ENCODE assay signal across 28 mouse cellular contexts in the genomic region with DNA sequence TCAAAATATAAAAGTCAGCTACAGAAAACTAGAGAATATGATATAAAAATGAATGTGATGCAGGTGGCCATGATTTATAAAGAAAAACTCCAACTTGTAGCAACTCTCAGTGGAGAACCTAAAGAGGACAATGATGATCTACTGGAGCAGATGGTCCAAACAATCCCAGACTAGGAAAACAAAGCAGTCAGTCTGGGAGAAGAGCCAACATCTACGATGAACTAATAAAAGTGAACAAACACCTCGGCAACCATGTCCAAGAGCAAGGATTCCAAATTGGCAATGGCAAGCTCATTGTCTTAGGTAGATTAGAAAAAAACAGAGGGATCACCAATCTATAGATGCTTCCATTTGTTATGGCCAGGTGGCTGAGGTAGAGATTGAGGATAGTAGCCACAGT.
DNase-seq lines count a peak whose midpoint lies in the region; ATAC-seq and TF ChIP-seq lines count a peak whose summit lies in the region.
"Had no signal": no experiment of that assay in that cellular context is flagged by ENCODE, and none has a peak within 500 bp of the region (broad histone marks: within the 10 kb centered on the region; RNA-seq: fewer than 3 reads in every experiment).

No protein-coding gene starts in this region.

- no peaks in the 10 kb centered on the region for H3K36me3 ChIP-seq in forebrain, embryonic 14.5 days (ENCODE audit: control insufficient read depth, insufficient read depth, low read length)
- no peaks in the 10 kb centered on the region for H3K36me3 ChIP-seq in forebrain, embryonic 16.5 days (ENCODE audit: control insufficient read depth, insufficient read depth)
- no peaks in the 10 kb centered on the region for H3K36me3 ChIP-seq in midbrain, postnatal 0 days (ENCODE audit: insufficient read depth, low read length)
- H3K36me3 ChIP-seq in midbrain, embryonic 11.5 days (ENCODE audit: control insufficient read depth, insufficient read depth, low read length) = no peaks in the 10 kb centered on the region
- H3K36me3 ChIP-seq: embryonic facial prominence, embryonic 10.5 days; embryonic facial prominence, embryonic 15.5 days; forebrain, embryonic 12.5 days; heart, embryonic 12.5 days; hindbrain, embryonic 15.5 days; kidney, embryonic 15.5 days; limb, embryonic 13.5 days; liver, embryonic 12.5 days; midbrain, embryonic 13.5 days had no signal

- H3K4me2 ChIP-seq in forebrain, embryonic 14.5 days (ENCODE audit: low read length) = no peak overlapping the region
- no peak overlapping the region for H3K4me2 ChIP-seq in forebrain, embryonic 16.5 days (ENCODE audit: low read length)
- no peak overlapping the region for H3K4me2 ChIP-seq in midbrain, postnatal 0 days (ENCODE audit: low read depth, low read length, poor library complexity, severe bottlenecking)
- no peak overlapping the region for H3K4me2 ChIP-seq in midbrain, embryonic 11.5 days
- H3K4me2 ChIP-seq: embryonic facial prominence, embryonic 15.5 days; forebrain, embryonic 12.5 days; heart, embryonic 12.5 days; hindbrain, embryonic 15.5 days; kidney, embryonic 15.5 days; limb, embryonic 13.5 days; liver, embryonic 12.5 days; midbrain, embryonic 13.5 days had no signal

- H3K4me1 ChIP-seq in forebrain, embryonic 14.5 days (ENCODE audit: control insufficient read depth, insufficient read depth, low read length) = no peaks in the 10 kb centered on the region
- H3K4me1 ChIP-seq in forebrain, embryonic 16.5 days (replicated peaks; ENCODE audit: control insufficient read depth, insufficient read depth, low read length) = no peaks in the 10 kb centered on the region
- no peaks in the 10 kb centered on the region for H3K4me1 ChIP-seq in midbrain, postnatal 0 days (ENCODE audit: insufficient read depth, low read length)
- no peaks in the 10 kb centered on the region for H3K4me1 ChIP-seq in midbrain, embryonic 11.5 days (ENCODE audit: control insufficient read depth, insufficient read depth, low read length)
- H3K4me1 ChIP-seq: embryonic facial prominence, embryonic 10.5 days; embryonic facial prominence, embryonic 15.5 days; forebrain, embryonic 12.5 days; heart, embryonic 12.5 days; hindbrain, embryonic 15.5 days; kidney, embryonic 15.5 days; limb, embryonic 13.5 days; liver, embryonic 12.5 days; megakaryocyte, embryonic 14.5 days; midbrain, embryonic 13.5 days had no signal

- H3K27ac ChIP-seq in forebrain, embryonic 14.5 days (ENCODE audit: low read depth, low read length) = no peak overlapping the region
- no peak overlapping the region for H3K27ac ChIP-seq in forebrain, embryonic 16.5 days (ENCODE audit: low read length)
- H3K27ac ChIP-seq in midbrain, postnatal 0 days (ENCODE audit: low read depth, low read length) = no peak overlapping the region
- no peak overlapping the region for H3K27ac ChIP-seq in midbrain, embryonic 11.5 days (ENCODE audit: low read depth, low read length)
- H3K27ac ChIP-seq: embryonic facial prominence, embryonic 10.5 days; embryonic facial prominence, embryonic 15.5 days; forebrain, embryonic 12.5 days; hindbrain, embryonic 15.5 days; kidney, embryonic 15.5 days; limb, embryonic 13.5 days; liver, embryonic 12.5 days; midbrain, embryonic 13.5 days; stomach, postnatal 0 days had no signal

- WGBS in forebrain, embryonic 14.5 days = 39% methylated on average over 2 of the region's 2 CpGs
- 36% methylated on average over 2 of the region's 2 CpGs for WGBS in forebrain, embryonic 16.5 days
- WGBS in midbrain, postnatal 0 days = 60% methylated on average over 2 of the region's 2 CpGs
- 87% methylated on average over 2 of the region's 2 CpGs for WGBS in midbrain, embryonic 11.5 days

- no peaks in the 10 kb centered on the region for H3K27me3 ChIP-seq in forebrain, embryonic 14.5 days (replicated peaks; ENCODE audit: control insufficient read depth, insufficient read depth, low read length)
- no peaks in the 10 kb centered on the region for H3K27me3 ChIP-seq in forebrain, embryonic 16.5 days (replicated peaks; ENCODE audit: control insufficient read depth, insufficient read depth, low read length)
- no peaks in the 10 kb centered on the region for H3K27me3 ChIP-seq in midbrain, postnatal 0 days (ENCODE audit: insufficient read depth, low read length)
- H3K27me3 ChIP-seq in midbrain, embryonic 11.5 days (ENCODE audit: control insufficient read depth, insufficient read depth, low read length) = no peaks in the 10 kb centered on the region
- H3K27me3 ChIP-seq: embryonic facial prominence, embryonic 15.5 days; forebrain, embryonic 12.5 days; heart, embryonic 12.5 days; hindbrain, embryonic 15.5 days; kidney, embryonic 15.5 days; limb, embryonic 13.5 days; liver, embryonic 12.5 days; megakaryocyte, embryonic 14.5 days; midbrain, embryonic 13.5 days; Patski had no signal

- H3K9me3 ChIP-seq in forebrain, embryonic 14.5 days (replicated peaks; ENCODE audit: control insufficient read depth, low read length) = no peaks in the 10 kb centered on the region
- no peaks in the 10 kb centered on the region for H3K9me3 ChIP-seq in forebrain, embryonic 16.5 days (ENCODE audit: control insufficient read depth, low read length)
- no peaks in the 10 kb centered on the region for H3K9me3 ChIP-seq in midbrain, postnatal 0 days (ENCODE audit: low read length)
- H3K9me3 ChIP-seq in midbrain, embryonic 11.5 days (ENCODE audit: control insufficient read depth, low read length) = no peaks in the 10 kb centered on the region
- H3K9me3 ChIP-seq: embryonic facial prominence, embryonic 10.5 days; embryonic facial prominence, embryonic 15.5 days; forebrain, embryonic 12.5 days; heart, embryonic 12.5 days; hindbrain, embryonic 15.5 days; kidney, embryonic 15.5 days; limb, embryonic 13.5 days; midbrain, embryonic 13.5 days had no signal

- no peak for ATAC-seq in forebrain, embryonic 14.5 days
- ATAC-seq in forebrain, embryonic 16.5 days = no peak
- no peak for ATAC-seq in midbrain, postnatal 0 days (ENCODE audit: low FRiP score)
- ATAC-seq in midbrain, embryonic 11.5 days (ENCODE audit: low FRiP score) = no peak
- ATAC-seq: liver, embryonic 12.5 days; lung, postnatal 0 days; midbrain, embryonic 13.5 days; Patski had no signal

- no peak overlapping the region for H3K9ac ChIP-seq in forebrain, embryonic 14.5 days (ENCODE audit: low read length)
- no peak overlapping the region for H3K9ac ChIP-seq in forebrain, embryonic 16.5 days (replicated peaks; ENCODE audit: low read depth, low read length)
- H3K9ac ChIP-seq in midbrain, postnatal 0 days (replicated peaks; ENCODE audit: low read length, poor library complexity, severe bottlenecking) = no peak overlapping the region
- H3K9ac ChIP-seq in midbrain, embryonic 11.5 days (ENCODE audit: low read length) = no peak overlapping the region
- H3K9ac ChIP-seq: embryonic facial prominence, embryonic 15.5 days; forebrain, embryonic 12.5 days; heart, embryonic 12.5 days; hindbrain, embryonic 15.5 days; kidney, embryonic 15.5 days; limb, embryonic 13.5 days; liver, embryonic 12.5 days; midbrain, embryonic 13.5 days had no signal

- no peak for TF ChIP-seq CTCF in midbrain, postnatal 0 days (IDR thresholded peaks at IDR 0.05)

- H3K4me3 ChIP-seq in forebrain, embryonic 14.5 days (ENCODE audit: low read depth, low read length) = no peak overlapping the region
- H3K4me3 ChIP-seq in forebrain, embryonic 16.5 days (replicated peaks; ENCODE audit: low read length) = no peak overlapping the region
- H3K4me3 ChIP-seq in midbrain, postnatal 0 days (ENCODE audit: low read depth, low read length) = no peak overlapping the region
- no peak overlapping the region for H3K4me3 ChIP-seq in midbrain, embryonic 11.5 days (ENCODE audit: low read depth, low read length)
- H3K4me3 ChIP-seq: embryonic facial prominence, embryonic 10.5 days; embryonic facial prominence, embryonic 15.5 days; forebrain, embryonic 12.5 days; heart, embryonic 12.5 days; hindbrain, embryonic 15.5 days; kidney, embryonic 15.5 days; limb, embryonic 13.5 days; liver, embryonic 12.5 days; megakaryocyte, embryonic 14.5 days; midbrain, embryonic 13.5 days had no signal

- peak; percentile 26 for DNase-seq in forebrain, embryonic 14.5 days (ENCODE audit: low spot score)
- peak; percentile 26 for DNase-seq in midbrain, postnatal 0 days (ENCODE audit: low spot score)
- DNase-seq in midbrain, embryonic 11.5 days (ENCODE audit: low spot score, missing footprints) = no peak
- DNase-seq in cerebellum, adult 9-10 months = peak; percentile 68
- DNase-seq in adrenal gland, postnatal 25 days = no peak
- DNase-seq in right cerebral cortex, postnatal 4 days = no peak
- DNase-seq: adrenal gland, postnatal 10 days; gastrocnemius, postnatal 36 days; heart, adult 18-20 months; kidney, adult 18-20 months; kidney, postnatal 25 days; lung, adult 18-20 months; lung, postnatal 4 days; right cerebral cortex, adult 18-20 months had no signal

Comparison
In these comparisons a context has a peak if more than half of its experiments do, and no peak if none do; other contexts are left out.
1. DNase-seq: peak in forebrain, embryonic 14.5 days (single experiment), midbrain, postnatal 0 days (single experiment) and cerebellum, adult 9-10 months (single experiment); none in midbrain, embryonic 11.5 days (single experiment), adrenal gland, postnatal 25 days (single experiment) and right cerebral cortex, postnatal 4 days (single experiment).